Mouse (Mus musculus) brain, embryonic 14.5 days (tissue): ENCODE measurements around the gene Ppp1cc.

ENCODE experiments used
- CTCF ChIP-seq: fragments of 200-500 bp; IDR thresholded peaks from 2 replicates; pipeline ENCODE4 v1.5.1; 2012; ENCODE audit warnings: inconsistent platforms, mild to moderate bottlenecking, moderate library complexity, borderline replicate concordance; ENCODE audit not compliant: insufficient read depth, insufficient read length; ENCODE audit errors: extremely low read depth
- POLR2A ChIP-seq: fragments of 200-500 bp; IDR thresholded peaks from 2 replicates; pipeline ENCODE4 v1.6.1; 2012; ENCODE audit warnings: mild to moderate bottlenecking, inconsistent platforms, borderline replicate concordance; ENCODE audit not compliant: poor library complexity, insufficient read depth, insufficient read length, severe bottlenecking; ENCODE audit errors: extremely low read depth

DNA sequence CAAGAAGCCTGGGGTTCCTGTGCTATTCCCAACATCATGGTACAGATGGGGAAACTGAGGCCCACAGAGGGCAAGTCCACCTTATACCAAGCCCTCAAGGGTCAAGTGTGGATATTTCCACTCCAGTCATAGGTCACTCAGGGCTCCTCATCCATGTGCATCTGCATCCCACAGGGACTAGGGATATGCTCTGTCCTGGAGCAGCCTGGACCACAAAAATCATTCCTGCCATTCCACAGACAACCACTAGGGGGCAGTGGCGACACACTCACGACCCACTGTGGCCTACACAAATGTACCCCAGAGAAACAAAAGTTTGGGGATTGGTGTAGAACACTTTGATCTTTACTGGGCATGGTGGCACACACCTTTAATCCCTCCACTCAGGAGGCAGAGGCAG, 43.9 kb upstream of the Ppp1cc start:
- TF ChIP-seq CTCF (peak; percentile 87), POLR2A (no peak)
